Mouse (Mus musculus) embryonic facial prominence, embryonic 10.5 days (tissue): ENCODE results near the gene Dab1. TPM values are rescaled to one million over a fixed set of nuclear protein-coding genes. Genes with fewer than 3 reads are reported as not detected.

ENCODE experiments used
- DNase-seq: peaks from one replicate; pipeline ENCODE4 v3.0.0-alpha.2; 2017; ENCODE audit warnings: low spot score
- H3K27ac ChIP-seq: fragments of 300-500 bp; sonication (generic); replicated peaks from 2 replicates; pipeline ENCODE4 v1.5.1; 2016; ENCODE audit warnings: mild to moderate bottlenecking
- H3K27me3 ChIP-seq: fragments of 300-500 bp; sonication (generic); replicated peaks from 2 replicates; pipeline ENCODE4 v1.6.1; 2016; ENCODE audit warnings: low read depth, mild to moderate bottlenecking; ENCODE audit not compliant: poor library complexity, severe bottlenecking
- H3K36me3 ChIP-seq: fragments of 300-500 bp; sonication (generic); replicated peaks from 2 replicates; pipeline ENCODE4 v1.6.1; 2016; ENCODE audit warnings: mild to moderate bottlenecking, moderate library complexity
- H3K4me1 ChIP-seq: fragments of 300-500 bp; sonication (generic); 2 replicates; pipeline ENCODE4 v1.6.1; 2016
- H3K4me3 ChIP-seq: fragments of 300-500 bp; sonication (generic); 2 replicates; pipeline ENCODE4 v1.5.1; 2016; ENCODE audit warnings: mild to moderate bottlenecking, moderate library complexity
- H3K9me3 ChIP-seq: fragments of 300-500 bp; sonication (generic); 2 replicates; pipeline ENCODE4 v1.6.1; 2016; ENCODE audit warnings: mild to moderate bottlenecking
- WGBS: fragments of 180-500 bp; shearing (Covaris S2); methylation state at CpG from one replicate; pipeline ENCODE4 v1.1.7; 2016; 5-methylcytosine and 5-hydroxymethylcytosine counted together
- polyA plus RNA-seq: library from polyadenylated mRNA; unstranded; fragments of >200 nt; fragmentation: Nextera tagmentation; extraction: Ambion mirVana; gene quantifications from 2 replicates; pipeline ENCODE4 v1.2.1, GENCODE M21; 2016

The Dab1 gene
- polyA plus RNA-seq, 1 experiment from 2014 or later = 15.6 TPM

DNA sequence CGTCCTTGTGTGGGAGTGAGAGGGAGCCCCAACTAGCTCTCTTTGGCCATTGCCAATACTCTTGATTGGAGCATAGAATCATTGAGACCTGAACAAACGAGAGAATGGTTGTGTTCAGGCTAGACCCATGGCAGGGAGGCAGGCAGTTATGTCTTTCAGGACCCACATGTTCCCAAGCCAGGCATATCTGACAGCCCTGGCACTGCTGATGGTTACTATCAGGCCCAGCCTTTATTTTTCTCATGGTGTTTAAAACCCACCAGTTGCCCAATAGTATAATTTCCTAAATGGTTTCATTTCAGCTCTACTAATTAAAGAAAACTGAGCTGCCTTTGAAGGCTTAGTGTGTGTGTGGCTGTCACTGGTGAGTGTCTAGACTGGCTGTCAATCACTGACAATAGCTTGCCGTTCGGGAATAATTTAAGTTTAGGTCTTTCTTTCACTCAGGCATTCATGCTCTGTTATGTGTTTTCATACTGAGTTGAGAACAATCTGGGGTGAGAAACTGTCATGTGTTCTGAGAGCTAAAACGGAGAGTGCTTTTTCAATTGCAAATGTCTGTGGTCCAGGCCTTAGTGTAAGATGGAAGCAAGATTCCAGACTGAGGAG is 17.1 kb downstream of the Dab1 start:
- DNase-seq = no peak
- Histone ChIP-seq H3K36me3 (no peaks in the 10 kb centered on the region), H3K4me1 (peaks cover 15% of the 10 kb centered on the region; the same call in 1 of the 2 replicates), H3K4me3 (no peak overlapping the region), H3K9me3 (no peaks in the 10 kb centered on the region), H3K27ac (no peak overlapping the region), H3K27me3 (peaks cover 9% of the 10 kb centered on the region; the same call in 1 of the 2 replicates)
- WGBS = 56% methylated on average over 5 of the region's 5 CpGs

DNA sequence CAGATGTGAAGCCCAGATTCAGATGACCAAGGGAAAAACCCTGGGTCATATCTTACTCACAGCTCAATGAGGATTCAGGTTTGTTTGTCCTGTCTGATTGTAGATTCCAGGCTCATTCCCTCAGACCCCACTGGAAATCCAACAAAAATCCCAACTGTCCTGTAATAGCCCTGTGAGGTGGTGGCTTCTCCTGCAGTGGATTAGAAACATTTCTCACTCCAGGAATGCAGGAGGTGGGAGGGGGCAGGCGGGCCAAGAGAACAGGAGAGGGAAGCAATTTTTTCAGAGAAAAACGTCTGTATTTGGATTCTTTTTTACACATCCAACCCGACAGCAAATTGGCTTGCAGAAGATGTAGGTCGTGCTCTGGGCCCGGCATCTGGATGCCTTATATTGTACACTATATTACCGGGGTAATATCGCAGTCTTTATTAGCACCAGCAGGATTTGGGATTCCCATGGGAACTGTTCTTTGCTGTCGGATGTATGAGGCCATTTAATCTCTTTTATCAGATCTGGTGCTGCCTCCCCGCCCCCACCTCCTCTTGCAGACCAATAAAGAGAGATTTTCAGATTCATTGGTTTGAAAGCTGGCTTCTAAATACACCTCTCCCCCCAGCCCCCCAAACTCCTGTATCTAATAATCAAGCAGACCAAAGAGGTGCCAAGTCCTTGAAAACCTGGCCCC is 29.2 kb downstream of the Dab1 start:
- Histone ChIP-seq H3K36me3 (no peaks in the 10 kb centered on the region), H3K4me1 (peaks cover 12% of the 10 kb centered on the region), H3K4me3 (no peak overlapping the region), H3K27me3 (no peaks in the 10 kb centered on the region), H3K27ac (no peak overlapping the region), H3K9me3 (no peaks in the 10 kb centered on the region)
- 54% methylated on average over 9 of the region's 9 CpGs for WGBS
- DNase-seq = no peak

DNA sequence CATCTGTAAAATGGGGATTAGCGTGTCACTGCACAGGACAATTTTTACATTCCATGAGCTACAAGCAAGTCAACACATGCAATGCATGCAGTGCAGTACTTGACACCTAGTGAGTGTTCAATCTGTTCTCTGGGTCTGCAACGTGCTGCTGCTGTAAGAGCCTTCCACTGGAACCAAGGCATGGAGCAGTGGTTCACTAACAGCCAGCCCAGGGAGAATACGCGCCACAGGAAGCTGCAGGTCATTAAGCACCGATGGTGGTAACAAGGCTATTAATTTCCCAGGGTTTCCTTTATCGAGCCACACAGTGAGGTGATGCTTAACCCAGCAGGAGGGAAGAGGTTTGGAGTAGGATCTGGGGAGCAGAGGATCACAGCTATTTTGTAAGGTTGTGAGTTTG is 36.6 kb downstream of the Dab1 start:
- H3K4me3 ChIP-seq = no peak overlapping the region
- no peaks in the 10 kb centered on the region for H3K4me1 ChIP-seq
- no peaks in the 10 kb centered on the region for H3K36me3 ChIP-seq
- no peaks in the 10 kb centered on the region for H3K27me3 ChIP-seq
- H3K27ac ChIP-seq = no peak overlapping the region
- WGBS = 50% methylated on average over 6 of the region's 6 CpGs
- no peak for DNase-seq
- no peaks in the 10 kb centered on the region for H3K9me3 ChIP-seq

DNA sequence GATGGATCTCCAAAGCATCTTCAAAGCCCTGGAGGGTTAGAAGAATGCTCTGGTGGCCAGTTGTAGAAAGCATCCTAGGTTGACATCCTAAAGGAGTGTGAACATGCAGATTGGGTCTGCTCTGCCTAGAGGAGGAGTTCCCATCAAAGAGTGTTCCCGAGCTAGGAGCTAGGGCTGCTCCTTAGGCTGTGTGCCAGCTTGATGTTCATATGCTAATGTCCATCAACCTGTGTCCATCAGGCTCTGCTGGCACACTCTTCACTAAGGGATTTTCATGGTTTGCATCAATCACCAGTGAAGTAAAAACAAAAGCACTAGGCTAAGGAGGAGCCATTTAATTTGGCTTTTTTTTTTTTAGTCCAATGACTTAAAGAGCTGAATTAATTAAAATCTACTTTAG is 42.2 kb downstream of the Dab1 start:
- DNase-seq = no peak
- Histone ChIP-seq H3K4me1 (no peaks in the 10 kb centered on the region), H3K4me3 (no peak overlapping the region), H3K27ac (no peak overlapping the region), H3K36me3 (no peaks in the 10 kb centered on the region), H3K27me3 (no peaks in the 10 kb centered on the region), H3K9me3 (no peaks in the 10 kb centered on the region)
- 58% methylated on average over 1 of the region's 1 CpGs for WGBS

DNA sequence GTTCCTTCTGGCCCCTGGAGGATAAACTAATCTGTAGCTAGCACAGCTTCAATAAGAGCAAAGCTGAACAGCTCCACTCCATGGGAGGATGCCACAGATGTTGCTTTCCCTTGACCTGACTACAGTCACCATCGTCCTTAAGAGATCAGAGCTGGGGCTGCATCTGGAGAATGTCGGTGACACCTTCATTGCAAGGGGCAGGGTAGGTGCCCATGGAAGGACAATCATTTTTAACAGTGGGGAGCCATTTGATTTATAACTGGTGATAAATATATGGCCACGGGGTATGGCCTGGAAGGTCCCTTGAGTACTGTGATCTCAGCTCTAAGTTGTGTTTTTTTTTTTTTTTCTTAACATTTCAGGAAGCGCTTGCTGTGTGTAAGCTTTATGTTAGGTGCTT is 48.3 kb downstream of the Dab1 start:
- Histone ChIP-seq H3K4me3 (no peak overlapping the region), H3K4me1 (no peaks in the 10 kb centered on the region), H3K36me3 (no peaks in the 10 kb centered on the region), H3K9me3 (no peaks in the 10 kb centered on the region), H3K27me3 (no peaks in the 10 kb centered on the region), H3K27ac (no peak overlapping the region)
- no peak for DNase-seq
- WGBS = 89% methylated on average over 4 of the region's 4 CpGs

DNA sequence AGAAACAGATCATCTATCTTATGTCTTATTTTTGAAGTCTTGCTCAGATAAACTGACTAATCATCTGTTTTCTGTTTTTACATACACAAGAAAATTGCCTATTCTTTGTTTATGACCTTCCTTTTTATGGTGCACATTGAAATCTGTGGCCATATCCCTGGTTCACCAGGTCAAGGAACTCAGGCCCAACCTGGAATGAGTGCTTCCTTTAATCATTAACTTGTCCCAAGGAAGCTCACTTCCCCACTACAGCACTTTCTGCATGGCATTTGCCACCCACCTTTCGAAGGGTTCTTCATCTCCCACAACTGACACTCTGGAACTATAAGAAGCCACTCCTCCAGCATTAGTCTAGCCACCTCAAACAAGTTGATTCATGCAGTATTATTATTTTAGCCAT is 58.0 kb downstream of the Dab1 start:
- H3K27ac ChIP-seq = no peak overlapping the region
- DNase-seq = no peak
- WGBS = 86% methylated on average over 1 of the region's 1 CpGs
- no peaks in the 10 kb centered on the region for H3K27me3 ChIP-seq
- H3K4me1 ChIP-seq = no peaks in the 10 kb centered on the region
- H3K4me3 ChIP-seq = no peak overlapping the region
- no peaks in the 10 kb centered on the region for H3K36me3 ChIP-seq
- H3K9me3 ChIP-seq = no peaks in the 10 kb centered on the region

DNA sequence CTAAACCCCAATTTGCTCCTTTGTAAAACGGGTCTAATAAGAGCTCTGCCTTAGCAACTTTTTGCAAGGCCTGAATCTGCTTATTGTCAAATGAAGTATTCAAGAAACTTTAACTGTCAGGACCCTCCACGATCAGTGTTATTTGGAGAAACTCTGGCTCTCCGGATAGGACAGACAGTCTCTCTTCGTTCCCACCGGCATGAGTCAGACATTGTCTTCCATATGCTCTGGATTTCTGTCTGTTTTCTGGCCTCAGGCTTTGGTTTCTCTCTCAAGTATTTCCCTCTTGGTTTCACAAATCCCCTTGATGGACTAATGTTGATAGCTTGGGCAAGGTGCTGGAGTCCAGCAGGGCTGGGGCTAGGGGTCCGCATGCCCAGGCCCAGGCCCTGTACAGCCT is 59.3 kb downstream of the Dab1 start:
- Histone ChIP-seq H3K4me3 (no peak overlapping the region), H3K27ac (no peak overlapping the region), H3K9me3 (no peaks in the 10 kb centered on the region), H3K36me3 (no peaks in the 10 kb centered on the region), H3K27me3 (no peaks in the 10 kb centered on the region), H3K4me1 (no peaks in the 10 kb centered on the region)
- WGBS = 86% methylated on average over 6 of the region's 6 CpGs
- DNase-seq = no peak

DNA sequence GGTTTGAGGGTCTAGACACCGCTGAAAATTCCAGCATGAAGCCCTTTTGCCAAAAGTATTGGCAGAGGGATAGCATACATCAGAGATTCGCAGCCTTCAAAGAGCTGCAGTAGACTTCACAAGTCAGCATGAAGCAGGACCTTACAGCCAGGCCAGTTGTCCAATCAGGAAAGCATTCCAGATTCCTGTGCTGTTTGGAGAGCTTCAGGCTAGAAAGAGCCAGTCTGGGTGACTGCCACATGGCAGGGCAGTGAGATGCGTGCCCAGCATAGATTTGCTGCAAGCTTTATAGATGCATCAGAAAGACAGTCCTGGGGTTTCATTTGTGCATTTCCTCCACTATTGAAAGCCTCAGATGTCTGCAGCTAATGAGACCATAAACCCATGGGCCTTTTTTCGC is 66.0 kb downstream of the Dab1 start:
- no peaks in the 10 kb centered on the region for H3K27me3 ChIP-seq
- H3K36me3 ChIP-seq = no peaks in the 10 kb centered on the region
- 79% methylated on average over 4 of the region's 4 CpGs for WGBS
- H3K4me1 ChIP-seq = no peaks in the 10 kb centered on the region
- no peaks in the 10 kb centered on the region for H3K9me3 ChIP-seq
- no peak overlapping the region for H3K27ac ChIP-seq
- H3K4me3 ChIP-seq = no peak overlapping the region
- DNase-seq = no peak

DNA sequence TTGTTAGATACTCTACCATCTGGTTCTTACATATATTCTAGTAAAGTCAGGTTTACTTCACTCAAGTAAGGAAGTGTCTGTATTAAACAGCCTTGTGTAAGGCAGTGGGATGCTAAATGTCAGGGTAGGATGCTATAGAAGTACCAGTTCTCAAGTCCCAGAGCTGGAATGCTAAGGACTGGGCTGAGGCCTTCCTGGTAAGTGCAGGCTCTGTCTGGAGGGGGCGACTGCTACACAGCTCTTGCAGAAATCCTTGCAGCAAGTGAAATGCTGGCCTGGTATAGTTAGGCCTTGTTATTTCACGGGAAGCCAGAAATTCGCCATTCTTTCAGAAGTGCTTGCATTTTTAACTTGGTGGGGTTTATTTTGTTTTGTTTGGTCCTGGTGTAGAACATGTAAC is 72.6 kb downstream of the Dab1 start:
- WGBS = 49% methylated on average over 3 of the region's 3 CpGs
- Histone ChIP-seq H3K27ac (no peak overlapping the region), H3K4me3 (no peak overlapping the region), H3K4me1 (no peaks in the 10 kb centered on the region), H3K36me3 (no peaks in the 10 kb centered on the region), H3K27me3 (no peaks in the 10 kb centered on the region), H3K9me3 (no peaks in the 10 kb centered on the region)
- DNase-seq = no peak

DNA sequence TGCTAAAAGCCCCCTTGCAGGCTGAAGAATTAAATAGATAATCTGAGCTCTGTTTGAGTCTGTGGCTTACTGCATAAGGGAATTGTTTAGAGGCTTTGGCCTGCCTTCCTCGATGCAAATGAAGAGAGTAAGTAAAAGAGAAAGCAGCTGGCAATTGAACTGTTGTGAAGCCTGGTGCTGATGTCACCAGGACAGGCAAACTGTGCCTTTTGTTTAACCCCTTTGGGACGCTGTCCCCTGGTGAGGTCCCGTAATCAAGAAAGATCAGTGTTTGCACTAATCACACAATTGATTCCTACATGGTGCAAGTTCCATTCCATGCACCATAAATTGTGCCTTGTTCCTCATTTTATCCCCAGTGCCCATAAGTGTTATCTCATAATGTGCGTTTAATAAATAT is 80.6 kb downstream of the Dab1 start:
- no peak for DNase-seq
- Histone ChIP-seq H3K4me1 (0 out of 2 replicates have a peak, but pooled peaks cover 2% of the 10 kb centered on the region), H3K4me3 (no peak overlapping the region), H3K9me3 (no peaks in the 10 kb centered on the region), H3K27ac (no peak overlapping the region), H3K27me3 (0 out of 2 replicates have a peak, but pooled peaks cover 3% of the 10 kb centered on the region), H3K36me3 (no peaks in the 10 kb centered on the region)
- 25% methylated on average over 4 of the region's 4 CpGs for WGBS

DNA sequence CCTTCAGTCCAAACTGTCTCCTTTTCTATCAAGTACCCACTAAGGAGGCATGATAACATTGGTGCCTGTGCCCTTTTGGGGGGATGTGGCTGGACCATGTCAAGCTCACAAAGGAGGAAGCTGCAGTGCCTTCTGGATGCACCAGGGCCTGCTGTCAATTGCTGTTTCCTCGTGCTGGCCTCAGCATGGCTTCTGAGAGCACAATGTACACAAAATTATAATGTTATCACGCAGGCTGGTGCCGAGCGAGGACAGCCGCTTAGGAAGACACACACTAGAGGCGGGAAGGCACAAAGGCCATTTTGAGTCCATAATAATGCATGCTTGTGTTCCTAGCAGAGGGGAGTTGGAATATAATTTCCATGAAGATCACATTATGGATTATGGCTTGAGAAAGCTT is 81.2 kb downstream of the Dab1 start:
- no peak for DNase-seq
- H3K4me3 ChIP-seq = no peak overlapping the region
- H3K36me3 ChIP-seq = no peaks in the 10 kb centered on the region
- H3K4me1 ChIP-seq = 0 out of 2 replicates have a peak, but pooled peaks cover 2% of the 10 kb centered on the region
- WGBS = 63% methylated on average over 6 of the region's 6 CpGs
- H3K27me3 ChIP-seq = 0 out of 2 replicates have a peak, but pooled peaks cover 3% of the 10 kb centered on the region
- no peak overlapping the region for H3K27ac ChIP-seq
- no peaks in the 10 kb centered on the region for H3K9me3 ChIP-seq

DNA sequence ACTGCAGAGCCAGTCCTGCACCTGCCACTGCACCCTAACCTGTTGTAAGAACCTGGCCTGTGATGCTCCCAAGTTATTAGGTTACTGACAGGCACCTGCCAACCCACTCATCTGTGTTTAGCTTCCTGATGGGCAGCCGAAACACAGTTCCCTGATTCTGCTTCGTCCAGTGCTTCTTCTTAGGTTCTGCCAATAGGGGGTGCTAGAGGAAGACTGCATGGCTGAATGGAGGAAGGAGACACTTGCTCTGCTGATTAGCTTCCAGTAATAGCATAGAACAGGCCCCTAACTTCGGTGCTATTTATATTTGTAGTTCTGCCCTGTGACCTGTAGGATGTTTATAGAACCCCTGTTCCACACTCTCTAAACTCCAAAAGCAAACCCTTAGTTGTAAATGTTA is 83.0 kb downstream of the Dab1 start:
- H3K4me3 ChIP-seq = no peak overlapping the region
- 59% methylated on average over 3 of the region's 3 CpGs for WGBS

DNA sequence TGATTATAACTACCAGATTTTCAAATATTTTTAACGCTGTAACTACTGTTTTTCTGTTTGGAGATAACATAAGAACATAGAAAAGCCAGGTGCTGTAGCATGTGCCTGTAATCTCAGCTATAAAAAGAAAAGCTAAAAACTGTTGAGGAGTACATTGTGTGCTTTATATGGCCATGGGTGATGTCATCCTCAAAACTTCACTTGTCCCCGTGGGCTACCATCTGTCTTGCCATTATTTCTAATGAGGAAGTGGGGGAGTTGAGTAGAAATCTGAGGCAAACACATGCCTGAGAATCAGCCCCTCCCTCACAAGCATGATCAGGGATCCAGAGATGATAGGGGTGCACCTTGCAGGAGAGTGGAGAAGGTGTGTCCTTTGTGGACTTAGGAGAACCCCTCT is 85.3 kb downstream of the Dab1 start:
- no peak for DNase-seq
- WGBS = 83% methylated on average over 2 of the region's 2 CpGs

More for the DNA sequence above, 83.0 kb downstream of the Dab1 start:
- no peak overlapping the region for H3K27ac ChIP-seq
- H3K9me3 ChIP-seq = no peaks in the 10 kb centered on the region
- 0 out of 2 replicates have a peak, but pooled peaks cover 2% of the 10 kb centered on the region for H3K4me1 ChIP-seq
- no peaks in the 10 kb centered on the region for H3K36me3 ChIP-seq
- peak; percentile 12 for DNase-seq
- H3K27me3 ChIP-seq = 0 out of 2 replicates have a peak, but pooled peaks cover 3% of the 10 kb centered on the region

More for the DNA sequence above, 85.3 kb downstream of the Dab1 start:
- Histone ChIP-seq H3K27ac (no peak overlapping the region), H3K36me3 (no peaks in the 10 kb centered on the region), H3K4me3 (no peak overlapping the region), H3K4me1 (0 out of 2 replicates have a peak, but pooled peaks cover 2% of the 10 kb centered on the region), H3K27me3 (0 out of 2 replicates have a peak, but pooled peaks cover 3% of the 10 kb centered on the region), H3K9me3 (no peaks in the 10 kb centered on the region)
